Mouse (Mus musculus): Measurements from ENCODE around the gene Mgp.

- TF ChIP-seq MYOG (IDR thresholded peaks at IDR 0.05; ENCODE audit: control insufficient read depth in 1 of 3, insufficient read depth in 1 of 3, insufficient read length in 2 of 3, low read depth in 2 of 3) (no peak), TCF3 (IDR thresholded peaks at IDR 0.05; ENCODE audit: insufficient read length, low read depth) (no peak), POLR2A (IDR thresholded peaks at IDR 0.05; ENCODE audit: insufficient read length, low read depth) (no peak), TCF12 (IDR thresholded peaks at IDR 0.05; ENCODE audit: insufficient read depth, poor library complexity, severe bottlenecking) (no peak), POLR2AphosphoS2 (IDR thresholded peaks at IDR 0.05; ENCODE audit: insufficient read length, low read depth) (no peak), USF1 (IDR thresholded peaks at IDR 0.05; ENCODE audit: low read depth) (no peak), REST (IDR thresholded peaks at IDR 0.05; ENCODE audit: insufficient read depth, insufficient read length) (no peak), E2F4 (IDR thresholded peaks at IDR 0.05; ENCODE audit: insufficient read depth) (no peak)
Observed at GRCm38 (mm10) chr6:136848971-136849370, 26.7 kb downstream of the Mgp start.

All from myocyte (in vitro differentiated cells).